Mouse (Mus musculus) megakaryocyte, embryonic 14.5 days (primary cell): ENCODE measurements around the gene Wdr78.

ENCODE experiments used
- FLI1 ChIP-seq: IDR thresholded peaks from 2 replicates; pipeline ENCODE4 v1.6.1; 2012; ENCODE audit warnings: low read length, inconsistent platforms, mixed read lengths
- GATA1 ChIP-seq: IDR thresholded peaks from 3 replicates; pipeline ENCODE4 v1.6.1; 2012; ENCODE audit warnings: mixed read lengths, low read length, inconsistent platforms, borderline replicate concordance

GRCm38 (mm10) chr4:102989391-102989790, 125.0 kb downstream of the Wdr78 start:
- TF ChIP-seq GATA1: no peak
- no peak for TF ChIP-seq FLI1
